Mouse (Mus musculus) forebrain, postnatal 0 days (tissue): Measurements from ENCODE around the gene Tfb2m. TPM values are rescaled to one million over a fixed set of nuclear protein-coding genes. Genes with fewer than 3 reads are reported as not detected.

Experiments used
- ATAC-seq: fragments of 200-750 bp; cut with Nextera tagmentation; 2 replicates; pipeline ENCODE4 v1.8.0; 2017; ENCODE audit warnings: mild to moderate bottlenecking, moderate library complexity
- DNase-seq: peaks from one replicate; pipeline ENCODE4 v3.0.0-alpha.2; 2015
- H3K27ac ChIP-seq: fragments of 300-500 bp; sonication (generic); 2 replicates; pipeline ENCODE4 v1.5.1; 2014; ENCODE audit warnings: low read depth, mild to moderate bottlenecking, antibody characterized with exemption, low read length, moderate library complexity, mixed read lengths
- H3K27me3 ChIP-seq: fragments of 300-500 bp; sonication (generic); 2 replicates; pipeline ENCODE4 v1.6.1; 2014; ENCODE audit warnings: mild to moderate bottlenecking, low read length, mixed read lengths; ENCODE audit not compliant: insufficient read depth
- H3K36me3 ChIP-seq: fragments of 300-500 bp; sonication (generic); 2 replicates; pipeline ENCODE4 v1.6.1; 2014; ENCODE audit warnings: mild to moderate bottlenecking, moderate library complexity; ENCODE audit not compliant: insufficient read depth
- H3K4me1 ChIP-seq: fragments of 300-500 bp; sonication (generic); 2 replicates; pipeline ENCODE4 v1.6.1; 2014; ENCODE audit warnings: antibody characterized with exemption; ENCODE audit not compliant: insufficient read depth
- H3K4me2 ChIP-seq: fragments of 300-500 bp; sonication (generic); 2 replicates; pipeline ENCODE4 v1.6.1; 2014; ENCODE audit warnings: low read depth, mild to moderate bottlenecking, moderate library complexity
- H3K4me3 ChIP-seq: fragments of 300-500 bp; sonication (generic); 2 replicates; pipeline ENCODE4 v1.5.1; 2014; ENCODE audit warnings: low read depth, low read length, mixed read lengths
- H3K9ac ChIP-seq: fragments of 300-500 bp; sonication (generic); 2 replicates; pipeline ENCODE4 v1.6.1; 2014; ENCODE audit warnings: mild to moderate bottlenecking
- H3K9me3 ChIP-seq: fragments of 300-500 bp; sonication (generic); 2 replicates; pipeline ENCODE4 v1.6.1; 2016; ENCODE audit warnings: low read length
- CTCF ChIP-seq: sonication (generic); IDR thresholded peaks from 2 replicates; pipeline ENCODE4 v1.5.1; 2016; ENCODE audit warnings: antibody characterized with exemption, control low read depth, low read depth
- WGBS: fragments of 180-500 bp; shearing (Covaris S2); extraction: QIAGEN DNeasy Blood & Tissue Kit; methylation state at CpG from one replicate; pipeline ENCODE4 v1.1.7; 2014; 5-methylcytosine and 5-hydroxymethylcytosine counted together
- polyA plus RNA-seq: library from polyadenylated mRNA; unstranded; fragments of >200 nt; fragmentation: Nextera tagmentation; extraction: Ambion mirVana; gene quantifications from 2 replicates; pipeline ENCODE4 v1.2.1, GENCODE M21; 2015
- total RNA-seq: library from RNA; depleted of rRNA; stranded (reverse); fragments of >200 nt; gene quantifications from 2 replicates; pipeline ENCODE4 v1.2.3, GENCODE M21; 2014

Gene Tfb2m
- total and polyA plus RNA-seq, 2 experiments from 2014 or later: 22.3 to 45.9 TPM

- no peak overlapping the region for H3K4me2 ChIP-seq
- 88% methylated on average over 4 of the region's 4 CpGs for WGBS
- H3K27me3 ChIP-seq: no peaks in the 10 kb centered on the region
- no peak overlapping the region for H3K9ac ChIP-seq
- DNase-seq: no peak
- H3K27ac ChIP-seq: no peak overlapping the region
- no peak overlapping the region for H3K4me3 ChIP-seq
- no peak for TF ChIP-seq CTCF
- peaks cover 13% of the 10 kb centered on the region for H3K36me3 ChIP-seq
- no peaks in the 10 kb centered on the region for H3K9me3 ChIP-seq
- H3K4me1 ChIP-seq: peaks cover 16% of the 10 kb centered on the region
- no peak for ATAC-seq
These were observed 38.2 kb upstream of the Tfb2m start for GRCm38 (mm10) chr1:179584220-179584619.

DNA sequence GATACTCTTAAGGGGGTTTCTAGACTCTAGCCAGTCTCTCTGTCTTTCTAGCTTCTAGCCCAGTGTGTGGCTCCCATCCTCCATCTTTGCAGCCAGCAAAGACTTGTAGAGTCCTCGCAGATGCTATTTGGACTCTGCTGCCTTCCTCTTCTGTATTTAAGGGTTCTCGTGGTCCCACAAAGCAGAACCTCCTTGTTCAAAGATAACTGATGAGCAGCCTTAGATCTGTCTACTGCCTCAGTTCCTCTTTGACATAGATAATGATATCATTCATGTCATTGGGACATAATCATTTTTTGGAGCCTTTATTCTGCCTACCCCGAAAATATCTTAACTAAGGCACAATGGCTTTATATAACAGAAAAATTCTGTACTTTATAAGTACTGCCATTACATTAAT, 37.0 kb upstream of the Tfb2m start:
- Histone ChIP-seq H3K4me3 (no peak overlapping the region), H3K36me3 (peaks cover 13% of the 10 kb centered on the region), H3K9me3 (no peaks in the 10 kb centered on the region), H3K27me3 (no peaks in the 10 kb centered on the region), H3K9ac (no peak overlapping the region), H3K4me2 (no peak overlapping the region), H3K4me1 (peaks cover 13% of the 10 kb centered on the region), H3K27ac (no peak overlapping the region)
- DNase-seq (no peak), ATAC-seq (no peak)
- WGBS: 95% methylated on average over 3 of the region's 3 CpGs
- no peak for TF ChIP-seq CTCF

- peak; percentile 67 for ATAC-seq
- no peak for TF ChIP-seq CTCF
These were observed 36.0 kb upstream of the Tfb2m start for GRCm38 (mm10) chr1:179582021-179582433.

GRCm38 (mm10) chr1:179581422-179581821, 35.4 kb upstream of the Tfb2m start:
- DNase-seq: peak; percentile 51
- no peak for TF ChIP-seq CTCF
- peak overlapping the region; percentile 45; the same call in 1 of the 2 replicates for H3K27ac ChIP-seq
- no peak overlapping the region for H3K4me3 ChIP-seq
- H3K36me3 ChIP-seq: peaks cover 13% of the 10 kb centered on the region
- no peaks in the 10 kb centered on the region for H3K9me3 ChIP-seq
- no peak overlapping the region; the same call in 1 of the 2 replicates for H3K4me2 ChIP-seq
- H3K4me1 ChIP-seq: peaks cover 11% of the 10 kb centered on the region
- no peaks in the 10 kb centered on the region for H3K27me3 ChIP-seq
- ATAC-seq: peak; percentile 37; the same call in 1 of the 2 replicates
- no peak overlapping the region for H3K9ac ChIP-seq
- 56% methylated on average over 10 of the region's 10 CpGs for WGBS

More at GRCm38 (mm10) chr1:179582021-179582433, 36.0 kb upstream of the Tfb2m start:
- Histone ChIP-seq H3K27ac (0 out of 2 replicates have a peak overlapping the region, but pooled peaks have one; percentile 46), H3K4me2 (no peak overlapping the region; the same call in 1 of the 2 replicates), H3K9ac (no peak overlapping the region), H3K9me3 (no peaks in the 10 kb centered on the region), H3K4me1 (peaks cover 11% of the 10 kb centered on the region), H3K4me3 (no peak overlapping the region), H3K36me3 (peaks cover 13% of the 10 kb centered on the region), H3K27me3 (no peaks in the 10 kb centered on the region)
- DNase-seq: peak; percentile 41
- 59% methylated on average over 6 of the region's 6 CpGs for WGBS

DNA sequence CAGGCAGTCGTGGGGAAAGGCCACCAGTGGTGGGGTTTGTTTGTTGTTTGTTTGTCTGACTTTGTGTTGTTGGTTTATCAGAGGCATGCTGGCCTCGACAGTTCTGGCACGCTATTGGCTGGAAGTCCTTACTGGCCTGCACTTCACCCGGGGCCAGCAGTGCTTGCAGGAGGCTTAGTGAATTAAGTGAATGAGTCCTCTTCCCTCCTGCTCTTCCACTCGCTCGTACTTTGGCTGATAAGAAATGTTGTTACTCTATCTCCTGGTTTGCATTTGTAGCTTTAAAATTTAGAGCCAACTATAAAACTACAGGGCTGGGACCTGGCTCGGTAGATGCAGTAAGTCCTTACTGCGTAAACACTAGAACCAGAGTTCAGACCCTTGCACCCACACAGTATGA, 34.1 kb upstream of the Tfb2m start:
- Histone ChIP-seq H3K9me3 (no peaks in the 10 kb centered on the region), H3K27me3 (no peaks in the 10 kb centered on the region), H3K36me3 (peaks cover 13% of the 10 kb centered on the region), H3K27ac (no peak overlapping the region), H3K4me1 (peaks cover 11% of the 10 kb centered on the region), H3K4me3 (no peak overlapping the region), H3K9ac (no peak overlapping the region), H3K4me2 (no peak overlapping the region)
- DNase-seq (no peak), ATAC-seq (no peak)
- no peak for TF ChIP-seq CTCF
- WGBS: 81% methylated on average over 8 of the region's 8 CpGs

DNA sequence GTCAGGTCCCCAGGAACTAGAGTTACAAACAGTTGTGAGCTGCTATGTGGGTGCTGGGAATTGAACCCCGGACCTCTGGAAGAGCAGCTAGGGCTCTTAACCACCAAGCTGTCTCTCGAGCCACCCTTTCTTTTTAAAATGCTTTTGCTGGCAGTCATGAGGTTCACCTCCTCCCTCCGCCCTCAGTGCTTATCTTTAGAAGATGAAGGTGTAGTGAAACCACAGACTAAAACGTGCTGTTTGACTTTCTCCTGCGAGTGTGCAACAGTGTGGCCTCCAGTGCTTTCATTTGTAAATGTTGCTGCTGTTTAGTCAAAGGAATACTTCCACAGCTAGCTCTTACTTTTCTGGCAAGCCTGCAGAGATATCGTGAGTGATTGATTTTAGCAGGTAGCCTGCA, 32.6 kb upstream of the Tfb2m start:
- no peak for TF ChIP-seq CTCF

GRCm38 (mm10) chr1:179573650-179574206, 27.7 kb upstream of the Tfb2m start:
- H3K4me2 ChIP-seq: no peak overlapping the region
- H3K4me1 ChIP-seq: no peaks in the 10 kb centered on the region
- no peaks in the 10 kb centered on the region for H3K27me3 ChIP-seq
- 79% methylated on average over 6 of the region's 6 CpGs for WGBS
- no peak for TF ChIP-seq CTCF
- ATAC-seq (no peak), DNase-seq (no peak)
- no peak overlapping the region for H3K9ac ChIP-seq
- no peaks in the 10 kb centered on the region for H3K36me3 ChIP-seq
- H3K4me3 ChIP-seq: no peak overlapping the region
- H3K27ac ChIP-seq: no peak overlapping the region
- H3K9me3 ChIP-seq: no peaks in the 10 kb centered on the region

More for the DNA sequence above, 32.6 kb upstream of the Tfb2m start:
- no peak for DNase-seq
- no peak overlapping the region for H3K4me3 ChIP-seq
- no peak overlapping the region for H3K4me2 ChIP-seq
- no peak overlapping the region for H3K27ac ChIP-seq
- no peaks in the 10 kb centered on the region for H3K9me3 ChIP-seq
- 77% methylated on average over 6 of the region's 6 CpGs for WGBS
- H3K4me1 ChIP-seq: peaks cover 11% of the 10 kb centered on the region
- peaks cover 13% of the 10 kb centered on the region for H3K36me3 ChIP-seq
- H3K9ac ChIP-seq: no peak overlapping the region
- H3K27me3 ChIP-seq: no peaks in the 10 kb centered on the region
- ATAC-seq: no peak
